Mouse (Mus musculus) hindbrain, postnatal 0 days (tissue): ENCODE measurements around the gene Agap1. TPM values are rescaled to one million over a fixed set of nuclear protein-coding genes. Genes with fewer than 3 reads are reported as not detected.

Experiments used
- ATAC-seq: fragments of 200-750 bp; cut with Nextera tagmentation; 2 replicates; pipeline ENCODE4 v1.8.0; 2017; ENCODE audit warnings: mild to moderate bottlenecking, moderate TSS enrichment, moderate library complexity
- DNase-seq: peaks from one replicate; pipeline ENCODE4 v3.0.0-alpha.2; 2015; ENCODE audit warnings: low spot score
- H3K27ac ChIP-seq: fragments of 300-500 bp; sonication (generic); 2 replicates; pipeline ENCODE4 v1.5.1; 2014; ENCODE audit warnings: mild to moderate bottlenecking
- H3K27me3 ChIP-seq: fragments of 300-500 bp; sonication (generic); 2 replicates; pipeline ENCODE4 v1.6.1; 2014; ENCODE audit warnings: low read length, mixed read lengths; ENCODE audit not compliant: insufficient read depth
- H3K36me3 ChIP-seq: fragments of 300-500 bp; sonication (generic); 2 replicates; pipeline ENCODE4 v1.6.1; 2014; ENCODE audit warnings: low read length, mixed read lengths; ENCODE audit not compliant: insufficient read depth
- H3K4me1 ChIP-seq: fragments of 300-500 bp; sonication (generic); 2 replicates; pipeline ENCODE4 v1.6.1; 2014; ENCODE audit warnings: antibody characterized with exemption, low read length, mixed read lengths; ENCODE audit not compliant: insufficient read depth
- H3K4me2 ChIP-seq: fragments of 300-500 bp; sonication (generic); 2 replicates; pipeline ENCODE4 v1.6.1; 2014; ENCODE audit warnings: low read depth, mild to moderate bottlenecking, low read length, moderate library complexity, mixed read lengths
- H3K4me3 ChIP-seq: fragments of 300-500 bp; sonication (generic); 2 replicates; pipeline ENCODE4 v1.5.1; 2014; ENCODE audit warnings: low read length
- H3K9ac ChIP-seq: fragments of 300-500 bp; sonication (generic); replicated peaks from 2 replicates; pipeline ENCODE4 v1.6.1; 2014; ENCODE audit warnings: mild to moderate bottlenecking, low read length, moderate library complexity, mixed read lengths
- H3K9me3 ChIP-seq: fragments of 300-500 bp; sonication (generic); 2 replicates; pipeline ENCODE4 v1.6.1; 2016; ENCODE audit warnings: low read length, mixed read lengths
- CTCF ChIP-seq: IDR thresholded peaks from 2 replicates; pipeline ENCODE4 v1.5.1; 2016; ENCODE audit warnings: antibody characterized with exemption, control low read depth, low read depth
- WGBS: fragments of 180-500 bp; shearing (Covaris S2); extraction: QIAGEN DNeasy Blood & Tissue Kit; methylation state at CpG from one replicate; pipeline ENCODE4 v1.1.7; 2014; 5-methylcytosine and 5-hydroxymethylcytosine counted together
- polyA plus RNA-seq: library from polyadenylated mRNA; unstranded; fragments of >200 nt; fragmentation: Nextera tagmentation; extraction: Ambion mirVana; gene quantifications from 2 replicates; pipeline ENCODE4 v1.2.1, GENCODE M21; 2015
- total RNA-seq: library from RNA; depleted of rRNA; stranded (reverse); fragments of >200 nt; gene quantifications from 2 replicates; pipeline ENCODE4 v1.2.3, GENCODE M21; 2014

Agap1 gene
- total and polyA plus RNA-seq, 2 experiments from 2014 or later, result 40.0 to 122 TPM

DNA sequence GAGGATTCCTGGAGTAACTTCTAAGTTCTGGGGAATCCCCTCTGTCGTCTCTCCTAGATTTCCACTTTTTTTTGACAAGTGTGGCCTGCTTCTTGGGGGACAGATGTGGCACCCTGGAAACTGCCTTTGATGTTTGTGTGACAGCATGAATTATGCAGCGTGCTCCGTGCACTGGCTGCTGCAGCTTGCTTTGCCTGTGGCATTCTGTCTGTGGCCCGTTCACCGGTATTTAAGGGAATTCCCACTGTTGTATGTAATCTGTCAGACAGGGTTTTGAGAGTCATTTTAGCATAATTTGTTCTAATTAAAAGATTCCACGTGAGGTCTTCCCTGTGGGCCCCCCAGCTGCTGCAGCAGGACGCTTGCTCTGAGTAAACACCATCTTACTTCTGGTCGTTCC is 312.3 kb downstream of the Agap1 start:
- H3K27ac ChIP-seq, result no peak overlapping the region
- WGBS, result 44% methylated on average over 8 of the region's 8 CpGs
- peaks cover 15% of the 10 kb centered on the region; the same call in 1 of the 2 replicates for H3K4me1 ChIP-seq
- no peak overlapping the region for H3K4me3 ChIP-seq
- ATAC-seq (no peak), DNase-seq (no peak)
- H3K27me3 ChIP-seq, result no peaks in the 10 kb centered on the region
- no peaks in the 10 kb centered on the region for H3K9me3 ChIP-seq
- H3K36me3 ChIP-seq, result 0 out of 2 replicates have a peak, but pooled peaks cover 3% of the 10 kb centered on the region
- no peak overlapping the region for H3K9ac ChIP-seq
- no peak for TF ChIP-seq CTCF
- H3K4me2 ChIP-seq, result no peak overlapping the region

DNA sequence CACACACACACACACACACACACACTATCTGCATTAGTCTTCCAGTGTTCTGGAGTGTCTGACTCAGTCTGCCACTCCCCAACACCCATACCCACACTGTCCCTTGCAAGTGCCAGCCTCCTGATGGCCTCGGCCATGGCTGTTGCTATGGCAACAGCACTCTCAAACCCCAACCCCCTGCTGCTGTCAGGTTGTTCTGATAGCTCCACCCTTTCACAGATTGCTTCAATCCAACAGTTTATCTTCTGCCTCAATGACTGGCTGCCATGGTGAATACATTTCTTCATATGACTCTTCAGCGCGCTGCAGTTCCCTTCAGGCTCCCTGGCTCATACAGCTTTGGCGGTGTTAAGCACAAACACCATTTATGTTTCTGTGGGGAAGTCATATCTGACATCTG is 315.0 kb downstream of the Agap1 start:
- WGBS, result 72% methylated on average over 4 of the region's 4 CpGs
- TF ChIP-seq CTCF, result no peak
- no peak overlapping the region for H3K4me3 ChIP-seq
- DNase-seq (no peak), ATAC-seq (peak; percentile 42; the same call in 1 of the 2 replicates)
- H3K36me3 ChIP-seq, result 0 out of 2 replicates have a peak, but pooled peaks cover 3% of the 10 kb centered on the region
- no peak overlapping the region for H3K9ac ChIP-seq
- peaks cover 11% of the 10 kb centered on the region; the same call in 1 of the 2 replicates for H3K4me1 ChIP-seq
- no peaks in the 10 kb centered on the region for H3K9me3 ChIP-seq
- no peak overlapping the region for H3K27ac ChIP-seq
- H3K4me2 ChIP-seq, result no peak overlapping the region
- no peaks in the 10 kb centered on the region for H3K27me3 ChIP-seq

DNA sequence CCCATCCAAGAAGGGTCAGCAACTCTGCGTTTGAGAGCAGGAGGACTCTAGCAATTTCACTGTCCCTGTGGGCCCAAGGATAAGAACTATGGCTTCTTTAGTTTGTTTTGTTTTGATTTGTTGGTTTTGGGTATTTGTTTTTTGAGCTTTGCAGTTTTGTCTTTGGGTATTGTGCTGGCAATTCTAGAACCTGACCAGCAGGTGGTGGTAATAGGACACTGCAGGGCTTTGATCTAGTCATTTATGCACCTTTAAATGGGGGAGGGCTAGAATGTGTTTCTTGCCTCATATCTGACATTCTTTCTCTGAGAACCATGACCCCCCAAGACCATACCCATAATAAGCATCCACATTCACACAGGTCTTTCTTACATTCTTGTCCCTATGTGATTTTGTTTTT is 315.7 kb downstream of the Agap1 start:
- ATAC-seq (no peak), DNase-seq (no peak)
- TF ChIP-seq CTCF, result peak; percentile 46
- no peaks in the 10 kb centered on the region for H3K9me3 ChIP-seq
- H3K27me3 ChIP-seq, result no peaks in the 10 kb centered on the region
- H3K9ac ChIP-seq, result no peak overlapping the region
- no peak overlapping the region for H3K4me2 ChIP-seq
- no peak overlapping the region for H3K4me3 ChIP-seq
- 79% methylated on average over 1 of the region's 1 CpGs for WGBS
- H3K27ac ChIP-seq, result no peak overlapping the region
- 0 out of 2 replicates have a peak, but pooled peaks cover 3% of the 10 kb centered on the region for H3K36me3 ChIP-seq
- H3K4me1 ChIP-seq, result peaks cover 11% of the 10 kb centered on the region; the same call in 1 of the 2 replicates

DNA sequence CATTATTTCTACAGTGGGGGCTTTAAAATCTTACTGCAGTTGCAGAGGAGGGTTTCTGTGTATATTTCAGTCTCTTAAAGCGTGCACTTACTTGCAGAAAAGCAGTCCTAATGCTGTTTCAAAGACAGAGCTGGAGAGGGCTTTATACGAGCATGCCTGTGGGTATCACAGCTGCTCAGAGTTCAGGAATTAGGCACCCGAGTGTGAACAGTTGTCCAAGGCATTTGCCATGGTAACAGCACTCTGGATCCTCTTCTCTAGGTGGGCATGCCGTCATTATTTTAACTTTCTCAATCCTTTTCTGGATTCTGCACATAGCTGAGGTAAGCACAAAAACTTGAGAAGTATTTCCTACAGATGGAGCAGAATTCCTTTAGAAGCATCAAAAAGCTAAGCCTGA is 321.1 kb downstream of the Agap1 start:
- DNase-seq (no peak), ATAC-seq (no peak)
- Histone ChIP-seq H3K4me1 (0 out of 2 replicates have a peak, but pooled peaks cover 2% of the 10 kb centered on the region), H3K4me2 (no peak overlapping the region), H3K9me3 (no peaks in the 10 kb centered on the region), H3K27me3 (no peaks in the 10 kb centered on the region), H3K4me3 (no peak overlapping the region), H3K9ac (no peak overlapping the region), H3K27ac (no peak overlapping the region), H3K36me3 (no peaks in the 10 kb centered on the region)
- WGBS, result 30% methylated on average over 4 of the region's 4 CpGs
- TF ChIP-seq CTCF, result no peak

DNA sequence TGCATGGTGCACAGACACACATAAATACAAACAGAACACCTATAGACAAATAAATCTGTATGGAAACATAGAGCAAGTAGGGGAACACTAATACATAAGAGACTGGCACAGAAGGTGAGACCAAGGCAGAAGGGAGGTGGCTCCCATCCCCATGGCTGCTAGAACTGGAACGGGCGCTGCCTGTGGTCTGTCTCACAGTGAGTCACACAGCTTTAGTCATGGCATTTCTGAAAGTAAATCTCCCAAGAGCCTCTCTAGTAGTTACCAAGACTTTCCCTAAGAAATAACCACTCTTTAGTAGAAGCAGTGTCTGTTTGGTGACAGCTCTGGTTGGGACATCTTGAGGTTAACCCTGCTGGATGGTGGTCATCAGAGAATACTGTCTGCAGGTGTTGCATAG is 326.1 kb downstream of the Agap1 start:
- Histone ChIP-seq H3K9ac (no peak overlapping the region), H3K4me2 (no peak overlapping the region), H3K4me1 (peaks cover 5% of the 10 kb centered on the region; the same call in 1 of the 2 replicates), H3K9me3 (no peaks in the 10 kb centered on the region), H3K36me3 (no peaks in the 10 kb centered on the region), H3K27me3 (no peaks in the 10 kb centered on the region), H3K4me3 (no peak overlapping the region), H3K27ac (no peak overlapping the region)
- no peak for TF ChIP-seq CTCF
- 93% methylated on average over 2 of the region's 2 CpGs for WGBS
- DNase-seq, result no peak
- ATAC-seq, result no peak

DNA sequence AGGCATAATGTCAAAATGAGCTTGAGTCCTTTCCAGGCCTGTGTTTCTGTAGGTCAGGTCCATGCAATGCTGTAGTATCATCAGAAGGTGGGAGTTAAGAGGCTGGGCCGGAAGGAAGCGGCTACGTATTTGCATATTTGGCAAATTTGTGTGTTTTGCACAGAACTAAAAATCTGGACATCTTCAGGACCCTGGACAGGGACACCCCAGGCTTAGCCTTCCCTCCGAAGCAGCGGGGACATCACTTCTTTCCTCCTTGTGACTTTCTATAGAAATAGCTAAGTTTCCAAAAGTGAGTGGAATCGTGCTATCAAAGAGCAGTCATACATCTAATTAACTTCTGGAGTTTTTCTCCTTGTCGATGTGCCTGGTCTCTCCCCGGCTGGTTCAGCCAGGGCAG is 327.3 kb downstream of the Agap1 start:
- no peaks in the 10 kb centered on the region for H3K27me3 ChIP-seq
- no peak overlapping the region for H3K4me3 ChIP-seq
- no peak overlapping the region for H3K4me2 ChIP-seq
- ATAC-seq (no peak), DNase-seq (peak; percentile 37)
- H3K36me3 ChIP-seq, result no peaks in the 10 kb centered on the region
- H3K9ac ChIP-seq, result no peak overlapping the region
- WGBS, result 49% methylated on average over 8 of the region's 8 CpGs
- H3K27ac ChIP-seq, result no peak overlapping the region
- H3K4me1 ChIP-seq, result peaks cover 5% of the 10 kb centered on the region; the same call in 1 of the 2 replicates
- no peak for TF ChIP-seq CTCF
- no peaks in the 10 kb centered on the region for H3K9me3 ChIP-seq

DNA sequence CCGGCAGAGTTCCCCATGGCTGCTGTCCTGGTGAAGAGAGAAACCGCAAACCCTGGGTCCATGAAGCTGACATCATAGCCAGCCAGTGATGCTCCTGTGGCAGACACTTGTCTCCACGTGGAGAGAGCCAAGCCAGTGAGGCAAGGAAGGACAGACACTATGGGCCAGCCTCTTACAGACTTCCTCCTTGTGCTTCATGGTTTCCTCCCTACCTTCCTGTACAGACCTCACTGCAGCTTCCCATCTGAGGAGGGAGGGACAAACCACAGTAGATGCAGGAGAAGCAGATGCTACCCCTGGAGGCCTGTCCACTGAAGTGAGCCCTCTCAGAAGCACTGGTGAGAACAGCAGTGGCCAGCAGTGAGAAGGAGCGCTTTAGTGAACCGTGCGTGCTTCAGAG is 332.2 kb downstream of the Agap1 start:
- no peak for TF ChIP-seq CTCF
- ATAC-seq (no peak; the same call in 1 of the 2 replicates), DNase-seq (no peak)
- H3K9me3 ChIP-seq, result no peaks in the 10 kb centered on the region
- peaks cover 2% of the 10 kb centered on the region; the same call in 1 of the 2 replicates for H3K36me3 ChIP-seq
- H3K27me3 ChIP-seq, result no peaks in the 10 kb centered on the region
- no peak overlapping the region for H3K27ac ChIP-seq
- no peak overlapping the region for H3K9ac ChIP-seq
- no peak overlapping the region for H3K4me2 ChIP-seq
- H3K4me1 ChIP-seq, result no peaks in the 10 kb centered on the region
- WGBS, result 77% methylated on average over 6 of the region's 6 CpGs
- no peak overlapping the region for H3K4me3 ChIP-seq
